Mouse (Mus musculus) stomach, embryonic 15.5 days (tissue): ENCODE data around the gene Mesp2. TPM values are rescaled to one million over a fixed set of nuclear protein-coding genes. Genes with fewer than 3 reads are reported as not detected.

Source experiments
- ATAC-seq: fragments of 200-750 bp; cut with Nextera tagmentation; 2 replicates; pipeline ENCODE4 v1.8.0; 2017; ENCODE audit warnings: low read depth, moderate number of reproducible peaks, moderate TSS enrichment; ENCODE audit not compliant: insufficient read depth, low FRiP score
- H3K27ac ChIP-seq: fragments of 300-500 bp; sonication (generic); 2 replicates; pipeline ENCODE4 v1.5.1; 2015; ENCODE audit warnings: mild to moderate bottlenecking, inconsistent platforms
- H3K27me3 ChIP-seq: fragments of 300-500 bp; sonication (generic); replicated peaks from 2 replicates; pipeline ENCODE4 v1.6.1; 2015; ENCODE audit warnings: inconsistent platforms
- H3K36me3 ChIP-seq: fragments of 300-500 bp; sonication (generic); 2 replicates; pipeline ENCODE4 v1.6.1; 2015; ENCODE audit warnings: inconsistent platforms
- H3K4me1 ChIP-seq: fragments of 300-500 bp; sonication (generic); 2 replicates; pipeline ENCODE4 v1.6.1; 2015; ENCODE audit warnings: inconsistent platforms
- H3K4me2 ChIP-seq: fragments of 300-500 bp; sonication (generic); 2 replicates; pipeline ENCODE4 v1.6.1; 2015; ENCODE audit warnings: mild to moderate bottlenecking, inconsistent platforms
- H3K4me3 ChIP-seq: fragments of 300-500 bp; sonication (generic); replicated peaks from 2 replicates; pipeline ENCODE4 v1.5.1; 2015; ENCODE audit warnings: inconsistent platforms
- H3K9ac ChIP-seq: fragments of 300-500 bp; sonication (generic); 2 replicates; pipeline ENCODE4 v1.6.1; 2015; ENCODE audit warnings: inconsistent platforms
- H3K9me3 ChIP-seq: fragments of 300-500 bp; sonication (generic); 2 replicates; pipeline ENCODE4 v1.6.1; 2016; ENCODE audit warnings: inconsistent platforms
- WGBS: fragments of 180-500 bp; shearing (Covaris S2); methylation state at CpG from one replicate; pipeline ENCODE4 v1.1.7; 2015; 5-methylcytosine and 5-hydroxymethylcytosine counted together
- polyA plus RNA-seq: library from polyadenylated mRNA; unstranded; fragments of >200 nt; fragmentation: Nextera tagmentation; extraction: Ambion mirVana; gene quantifications from 2 replicates; pipeline ENCODE4 v1.2.1, GENCODE M21; 2015

Gene Mesp2
- 1.4 and 1.9 TPM in 2 replicates for polyA plus RNA-seq

DNA sequence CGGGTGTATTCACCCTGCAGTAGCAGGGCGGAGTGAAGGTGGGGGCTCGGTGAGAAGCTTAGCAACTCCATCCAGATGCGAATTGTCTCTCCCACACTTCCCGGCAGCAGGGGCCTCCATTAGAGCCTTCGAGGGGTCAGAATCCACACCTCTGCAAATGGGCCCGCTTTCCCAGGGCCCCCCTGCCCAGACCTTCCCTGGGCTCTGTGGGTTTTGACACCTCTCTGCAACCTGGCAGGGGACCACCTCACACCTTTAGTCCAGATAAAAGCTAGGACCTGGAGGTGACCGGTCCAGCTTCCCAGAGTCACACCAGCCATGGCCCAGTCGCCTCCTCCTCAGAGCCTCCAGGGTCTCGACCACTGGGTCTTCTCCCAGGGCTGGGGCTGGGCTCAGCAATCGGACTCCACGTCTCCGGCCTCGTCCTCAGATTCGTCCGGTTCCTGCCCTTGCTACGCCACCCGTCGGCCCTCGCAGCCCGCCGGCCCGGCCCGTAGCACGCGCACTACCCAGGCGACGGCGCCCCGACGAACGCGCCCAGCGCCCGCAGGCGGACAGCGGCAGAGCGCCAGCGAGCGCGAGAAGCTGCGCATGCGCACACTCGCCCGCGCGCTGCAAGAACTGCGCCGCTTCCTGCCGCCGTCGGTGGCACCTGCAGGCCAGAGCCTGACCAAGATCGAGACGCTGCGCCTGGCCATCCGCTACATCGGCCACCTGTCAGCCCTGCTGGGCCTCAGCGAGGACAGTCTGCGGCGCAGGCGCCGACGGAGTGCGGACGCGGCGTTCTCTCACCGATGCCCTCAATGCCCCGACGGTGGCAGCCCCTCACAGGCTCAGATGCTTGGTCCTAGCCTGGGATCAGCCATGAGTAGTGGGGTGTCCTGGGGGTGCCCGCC lies at the start of gene Mesp2:
Gene Mesp2 (plus strand): TSS at position 117 of the 896 bp plus-strand sequence.
- Histone ChIP-seq H3K4me3 (peak within 1 kb of the TSS; percentile 39), H3K36me3 (no peaks in the 10 kb centered on the region), H3K4me1 (0 out of 2 replicates have a peak, but pooled peaks cover 16% of the 10 kb centered on the region), H3K9ac (peak within 1 kb of the TSS; percentile 32; the same call in 1 of the 2 replicates), H3K27ac (no peak within 1 kb of the TSS), H3K9me3 (no peaks in the 10 kb centered on the region), H3K4me2 (peak within 1 kb of the TSS; percentile 73), H3K27me3 (peaks cover 17% of the 10 kb centered on the region)
- WGBS: 11% methylated on average over 71 of the region's 71 CpGs
- ATAC-seq: peak; percentile 41; the same call in 1 of the 2 replicates

DNA sequence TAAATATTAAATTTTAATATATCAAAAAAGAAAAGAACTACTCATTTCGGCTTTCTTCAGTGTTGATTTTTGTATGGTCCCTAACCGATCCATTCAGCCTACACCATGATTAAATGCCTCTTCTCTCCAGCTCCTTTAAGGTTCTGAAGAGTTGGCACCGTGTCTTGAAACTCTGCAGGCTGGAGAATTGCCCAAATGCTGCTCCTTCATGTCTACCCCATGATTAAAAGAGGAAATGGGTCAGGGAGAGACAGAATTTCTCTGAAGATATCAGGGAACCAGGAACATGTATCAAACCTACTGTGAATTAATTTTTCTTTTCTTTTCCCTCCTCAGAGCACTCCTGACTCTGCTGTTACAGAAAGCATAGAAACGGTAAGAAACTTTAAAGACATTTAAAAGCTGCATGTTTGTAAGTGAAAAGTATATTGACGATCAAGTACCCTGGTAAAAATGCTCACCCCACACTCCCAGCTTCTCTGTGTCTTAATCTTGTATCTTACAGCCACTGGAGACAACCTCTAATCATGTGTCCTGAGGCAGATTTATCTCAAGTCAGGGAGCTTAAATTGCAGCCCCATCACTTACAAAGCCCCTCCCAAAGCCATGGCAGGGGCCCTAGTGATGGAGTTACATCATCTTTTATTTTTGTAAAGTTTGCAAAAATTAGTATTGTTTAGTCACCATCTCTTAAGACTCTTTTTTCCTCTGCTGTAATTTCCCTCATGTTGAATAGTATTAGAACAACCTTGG lies 49.2 kb upstream of the Mesp2 start:
- Histone ChIP-seq H3K9me3 (no peaks in the 10 kb centered on the region), H3K9ac (no peak overlapping the region), H3K36me3 (no peaks in the 10 kb centered on the region), H3K4me2 (no peak overlapping the region), H3K27ac (no peak overlapping the region), H3K4me1 (no peaks in the 10 kb centered on the region), H3K4me3 (no peak overlapping the region), H3K27me3 (no peaks in the 10 kb centered on the region)
- WGBS: 70% methylated on average over 5 of the region's 5 CpGs
- ATAC-seq: no peak

DNA sequence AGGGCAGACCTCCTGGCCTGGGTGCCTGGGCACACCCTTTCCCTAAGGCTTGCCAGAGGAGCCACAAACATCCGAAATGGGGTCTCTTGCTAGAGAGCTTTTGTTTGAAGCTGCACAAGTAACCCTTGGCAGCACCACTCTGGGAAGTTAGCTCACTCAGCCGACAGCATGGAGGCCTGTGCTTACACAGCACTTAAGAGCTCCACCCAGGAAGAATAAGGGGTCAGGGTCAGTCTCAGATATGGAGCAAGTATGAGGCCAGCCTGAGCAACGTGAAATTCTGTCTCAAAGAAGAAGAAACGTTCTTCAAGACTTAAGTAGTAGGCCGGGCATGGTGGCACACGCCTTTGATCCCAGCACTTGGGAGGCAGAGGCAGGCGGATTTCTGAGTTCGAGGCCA lies 48.4 kb upstream of the Mesp2 start:
- Histone ChIP-seq H3K9me3 (no peaks in the 10 kb centered on the region), H3K27ac (no peak overlapping the region), H3K4me1 (no peaks in the 10 kb centered on the region), H3K27me3 (no peaks in the 10 kb centered on the region), H3K36me3 (no peaks in the 10 kb centered on the region), H3K4me2 (no peak overlapping the region), H3K9ac (no peak overlapping the region), H3K4me3 (no peak overlapping the region)
- no peak for ATAC-seq
- 65% methylated on average over 8 of the region's 8 CpGs for WGBS

DNA sequence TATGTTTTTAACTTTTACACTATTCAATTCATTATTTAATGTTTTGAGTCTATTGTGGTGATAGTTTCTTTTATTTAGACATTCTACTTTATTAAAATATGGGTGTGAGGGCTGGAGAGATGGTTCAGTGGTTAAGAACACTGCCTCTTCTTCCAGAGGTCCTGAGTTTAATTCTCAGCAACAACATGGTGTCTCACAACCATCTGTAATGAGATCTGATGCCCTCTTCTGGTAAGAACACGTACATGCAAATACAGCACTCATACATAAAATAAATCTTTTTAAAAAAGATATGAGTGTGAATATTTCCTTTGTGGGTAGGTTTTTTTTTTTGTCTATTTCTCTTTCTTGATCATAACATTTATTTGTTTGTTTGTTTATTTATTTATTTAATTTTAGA lies 44.5 kb upstream of the Mesp2 start:
- no peak overlapping the region for H3K4me2 ChIP-seq
- H3K9ac ChIP-seq: no peak overlapping the region
- no peaks in the 10 kb centered on the region for H3K9me3 ChIP-seq
- no peaks in the 10 kb centered on the region for H3K27me3 ChIP-seq
- ATAC-seq: no peak
- H3K4me1 ChIP-seq: no peaks in the 10 kb centered on the region
- no peak overlapping the region for H3K27ac ChIP-seq
- WGBS: 42% methylated on average over 1 of the region's 1 CpGs
- no peak overlapping the region for H3K4me3 ChIP-seq
- no peaks in the 10 kb centered on the region for H3K36me3 ChIP-seq

DNA sequence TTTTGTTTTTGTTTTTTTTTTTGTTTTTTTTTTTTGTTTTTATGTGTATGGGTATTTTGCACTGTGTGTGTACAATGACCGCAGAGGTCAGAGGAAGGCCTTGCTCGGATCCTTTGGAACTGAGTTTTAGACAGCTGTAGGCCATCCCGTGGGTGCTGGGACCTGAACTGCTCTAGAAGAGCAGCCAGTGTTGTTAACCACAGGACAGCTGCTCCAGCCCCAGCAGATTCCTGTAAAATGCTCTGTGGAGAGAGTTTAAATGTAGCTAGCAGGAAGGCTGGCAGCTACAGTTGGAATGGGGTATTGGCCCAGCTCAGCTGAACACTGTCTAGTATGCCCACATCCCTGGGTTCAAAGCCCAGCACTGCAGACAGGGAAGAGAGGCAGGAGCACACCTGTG lies 40.9 kb upstream of the Mesp2 start:
- H3K27me3 ChIP-seq: no peaks in the 10 kb centered on the region
- H3K4me1 ChIP-seq: no peaks in the 10 kb centered on the region
- H3K9ac ChIP-seq: no peak overlapping the region
- no peak overlapping the region for H3K4me2 ChIP-seq
- H3K9me3 ChIP-seq: no peaks in the 10 kb centered on the region
- H3K36me3 ChIP-seq: no peaks in the 10 kb centered on the region
- WGBS: 78% methylated on average over 3 of the region's 3 CpGs
- no peak overlapping the region for H3K4me3 ChIP-seq
- ATAC-seq: no peak
- no peak overlapping the region for H3K27ac ChIP-seq

DNA sequence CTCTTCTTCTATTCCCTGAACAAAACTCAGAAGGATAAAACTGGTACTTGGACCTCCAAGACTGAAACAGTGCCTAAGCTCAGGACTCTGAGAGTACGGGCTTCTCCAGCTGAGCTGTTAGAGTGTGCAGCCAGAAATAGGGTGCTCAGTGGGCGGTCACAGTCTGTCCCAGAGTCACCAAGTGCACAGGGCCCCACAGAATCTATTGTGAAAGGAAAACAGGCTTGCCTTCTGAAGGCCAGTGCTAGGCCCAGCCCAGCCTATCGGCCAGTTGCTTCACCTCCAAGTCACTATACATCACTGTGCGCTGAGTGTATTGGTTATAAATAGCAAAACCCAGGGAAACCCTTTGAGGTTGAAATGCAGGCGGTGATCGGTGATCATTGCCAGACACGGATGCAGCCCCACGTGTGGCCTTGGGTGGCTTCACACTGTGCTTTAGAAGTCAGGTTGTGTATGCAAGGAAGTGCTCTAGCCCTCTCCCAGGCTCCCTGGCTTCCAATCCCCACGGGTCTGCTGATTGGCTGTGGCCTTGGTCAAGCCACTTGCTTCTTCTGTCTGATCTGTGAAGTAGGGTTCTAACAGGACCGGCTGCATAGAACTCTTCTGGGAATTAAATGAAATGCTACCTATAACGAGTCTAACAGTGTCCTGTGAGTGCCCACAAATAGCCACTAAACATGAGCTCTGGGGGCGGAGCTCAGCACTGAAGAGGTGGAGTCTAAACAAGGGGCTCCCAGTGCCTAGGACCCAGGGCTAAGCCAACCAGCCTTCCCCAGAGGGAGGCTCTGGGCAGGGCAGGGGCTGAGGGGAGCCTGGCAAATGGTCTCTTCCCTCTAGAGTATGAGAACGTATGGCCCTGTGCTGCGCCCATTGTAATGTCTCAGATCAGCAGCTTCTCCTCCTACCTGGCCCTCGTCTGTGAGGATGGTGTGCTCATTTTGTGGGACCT lies 38.7 kb upstream of the Mesp2 start:
- Histone ChIP-seq H3K27me3 (no peaks in the 10 kb centered on the region), H3K27ac (no peak overlapping the region), H3K9me3 (no peaks in the 10 kb centered on the region), H3K4me3 (no peak overlapping the region), H3K4me1 (no peaks in the 10 kb centered on the region), H3K9ac (no peak overlapping the region), H3K4me2 (no peak overlapping the region), H3K36me3 (no peaks in the 10 kb centered on the region)
- no peak for ATAC-seq
- WGBS: 46% methylated on average over 15 of the region's 15 CpGs

DNA sequence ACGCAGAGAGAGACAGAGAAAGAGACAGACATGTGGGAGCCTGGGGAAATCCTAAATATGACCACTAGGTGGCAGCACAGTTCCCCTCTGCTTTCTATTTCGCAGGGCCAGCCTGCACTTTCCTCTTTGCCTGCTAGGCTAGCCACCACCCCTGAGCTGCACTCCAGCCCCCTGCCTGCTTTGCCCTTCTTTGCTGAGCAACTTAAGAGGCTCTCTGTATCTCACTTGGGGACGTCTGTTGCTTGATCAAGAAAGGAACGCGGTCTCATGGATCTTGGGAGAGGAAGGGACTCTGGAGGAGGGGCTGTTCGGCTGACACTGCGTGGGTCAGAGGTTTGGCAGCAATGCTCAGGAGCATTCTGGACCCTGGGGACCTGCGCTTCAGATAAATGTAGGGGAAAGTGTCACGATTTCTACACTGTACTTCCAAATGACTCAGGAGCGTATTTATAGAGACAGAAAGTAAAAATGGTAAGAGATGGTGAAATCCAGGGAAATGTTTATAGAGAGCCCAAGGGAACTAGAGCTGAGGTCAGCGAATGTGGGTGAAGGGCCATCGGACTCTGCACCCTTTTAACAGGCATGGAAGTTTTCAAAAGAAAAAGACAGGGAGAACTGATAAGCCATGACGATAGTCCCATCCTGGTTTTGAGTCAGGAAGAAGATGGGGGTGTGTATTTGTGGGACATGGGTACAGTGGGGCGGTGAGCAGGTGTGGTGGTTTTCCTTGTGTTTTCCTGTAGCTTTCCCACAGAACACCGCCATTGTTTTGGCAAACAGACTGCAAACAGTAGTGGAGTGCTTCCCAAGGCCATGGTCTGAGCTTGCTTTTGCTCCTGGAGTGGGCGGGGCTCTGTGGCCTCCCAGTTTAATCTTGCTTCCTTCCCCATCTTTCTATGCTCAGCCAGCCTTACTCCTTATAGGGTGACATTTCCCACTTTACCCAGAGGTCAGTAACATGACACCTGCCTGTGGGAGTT lies 29.6 kb upstream of the Mesp2 start:
- Histone ChIP-seq H3K4me2 (peak overlapping the region; percentile 58), H3K27ac (no peak overlapping the region), H3K9ac (no peak overlapping the region), H3K4me1 (peaks cover 5% of the 10 kb centered on the region; the same call in 1 of the 2 replicates), H3K36me3 (no peaks in the 10 kb centered on the region), H3K4me3 (peak overlapping the region; percentile 28), H3K9me3 (no peaks in the 10 kb centered on the region), H3K27me3 (no peaks in the 10 kb centered on the region)
- ATAC-seq: peak; percentile 74
- WGBS: 25% methylated on average over 16 of the region's 16 CpGs

DNA sequence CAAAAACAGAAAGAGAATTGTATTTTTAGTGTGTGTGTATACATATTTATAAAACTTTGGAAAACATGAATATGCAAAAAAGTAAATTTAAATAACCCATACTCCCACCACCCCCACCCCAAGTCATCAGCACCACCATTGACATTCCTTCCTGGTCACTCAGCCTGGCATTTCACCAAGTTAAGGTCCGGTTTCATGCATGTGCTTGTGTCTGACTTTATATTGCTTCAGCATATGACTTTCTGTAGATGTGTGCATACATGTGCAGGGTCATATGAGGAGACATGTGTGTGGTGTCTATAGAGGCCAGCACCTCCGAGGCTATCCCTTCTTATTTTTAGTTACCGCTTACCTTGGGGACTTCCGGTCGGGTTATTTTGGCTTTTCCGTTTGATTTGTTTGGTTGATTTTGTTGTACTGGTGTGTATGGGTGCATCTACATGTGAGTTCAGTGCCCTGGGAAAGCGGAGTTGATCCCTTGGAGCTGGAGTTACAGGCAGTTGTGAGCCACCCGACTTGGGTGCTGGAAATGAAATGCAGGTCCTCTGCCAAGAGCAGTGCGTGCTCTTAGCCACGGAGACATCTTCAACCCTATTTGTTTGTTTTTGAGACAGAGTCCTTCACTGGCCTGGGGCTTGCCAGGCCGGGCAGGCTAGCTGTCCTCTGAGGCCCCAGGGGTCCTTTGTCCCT lies 28.6 kb upstream of the Mesp2 start:
- H3K4me1 ChIP-seq: peaks cover 5% of the 10 kb centered on the region; the same call in 1 of the 2 replicates
- WGBS: 72% methylated on average over 11 of the region's 11 CpGs
- H3K9me3 ChIP-seq: no peaks in the 10 kb centered on the region
- no peaks in the 10 kb centered on the region for H3K27me3 ChIP-seq
- no peak for ATAC-seq
- no peak overlapping the region for H3K4me3 ChIP-seq
- H3K9ac ChIP-seq: no peak overlapping the region
- H3K36me3 ChIP-seq: no peaks in the 10 kb centered on the region
- no peak overlapping the region for H3K4me2 ChIP-seq
- no peak overlapping the region for H3K27ac ChIP-seq

DNA sequence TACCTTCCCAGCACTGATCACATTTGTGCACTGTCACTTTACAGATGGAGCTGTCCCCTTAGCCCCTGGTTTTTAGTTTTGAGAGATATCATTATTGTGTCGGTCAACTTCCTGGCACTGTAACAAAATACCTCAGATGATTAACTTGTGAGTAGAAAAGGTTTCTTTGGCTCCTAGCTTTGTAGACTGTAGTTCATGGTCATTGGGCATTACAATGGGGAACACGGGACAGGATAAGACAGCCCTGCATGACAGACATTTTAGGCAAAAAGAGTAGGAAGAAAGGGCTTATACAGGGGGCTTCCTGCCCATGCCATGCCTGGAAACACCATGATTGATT lies 28.0 kb upstream of the Mesp2 start:
- H3K4me3 ChIP-seq: no peak overlapping the region
- peaks cover 5% of the 10 kb centered on the region; the same call in 1 of the 2 replicates for H3K4me1 ChIP-seq
- ATAC-seq: no peak
- no peak overlapping the region for H3K27ac ChIP-seq
- no peaks in the 10 kb centered on the region for H3K9me3 ChIP-seq
- H3K9ac ChIP-seq: no peak overlapping the region
- WGBS: 78% methylated on average over 2 of the region's 2 CpGs
- 0 out of 2 replicates have a peak, but pooled peaks cover 2% of the 10 kb centered on the region for H3K27me3 ChIP-seq
- no peaks in the 10 kb centered on the region for H3K36me3 ChIP-seq
- no peak overlapping the region for H3K4me2 ChIP-seq

DNA sequence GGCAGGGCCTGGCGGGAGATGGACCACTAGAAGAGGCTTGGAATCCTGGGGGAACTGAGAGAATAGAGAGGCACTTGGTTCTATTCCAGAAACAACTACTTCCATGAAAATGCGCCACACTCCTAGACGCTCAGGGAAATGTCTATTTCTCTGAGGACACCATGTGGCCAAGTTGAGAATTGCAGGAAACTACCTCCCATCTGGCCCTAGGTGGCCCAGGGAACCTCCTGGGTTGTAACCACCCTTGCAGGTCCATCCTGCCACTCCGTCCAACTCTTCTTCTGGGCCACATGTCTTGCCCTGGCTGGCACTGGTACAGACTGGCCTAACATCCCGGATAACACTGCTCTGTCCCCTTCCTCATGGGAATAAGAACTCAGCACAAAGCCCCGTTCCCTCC lies 24.2 kb upstream of the Mesp2 start:
- Histone ChIP-seq H3K27me3 (peaks cover 14% of the 10 kb centered on the region), H3K4me3 (no peak overlapping the region), H3K27ac (no peak overlapping the region), H3K9ac (no peak overlapping the region), H3K4me1 (no peaks in the 10 kb centered on the region), H3K9me3 (no peaks in the 10 kb centered on the region), H3K4me2 (no peak overlapping the region), H3K36me3 (no peaks in the 10 kb centered on the region)
- 19% methylated on average over 6 of the region's 6 CpGs for WGBS
- 0 out of 2 replicates have a peak, but pooled peaks have one; percentile 20 for ATAC-seq
